Mouse (Mus musculus): ENCODE results near the gene S1pr4.
A peak's percentile ranks its signal among the peaks of the same experiment; 100 is the strongest.

Gene S1pr4

DNA sequence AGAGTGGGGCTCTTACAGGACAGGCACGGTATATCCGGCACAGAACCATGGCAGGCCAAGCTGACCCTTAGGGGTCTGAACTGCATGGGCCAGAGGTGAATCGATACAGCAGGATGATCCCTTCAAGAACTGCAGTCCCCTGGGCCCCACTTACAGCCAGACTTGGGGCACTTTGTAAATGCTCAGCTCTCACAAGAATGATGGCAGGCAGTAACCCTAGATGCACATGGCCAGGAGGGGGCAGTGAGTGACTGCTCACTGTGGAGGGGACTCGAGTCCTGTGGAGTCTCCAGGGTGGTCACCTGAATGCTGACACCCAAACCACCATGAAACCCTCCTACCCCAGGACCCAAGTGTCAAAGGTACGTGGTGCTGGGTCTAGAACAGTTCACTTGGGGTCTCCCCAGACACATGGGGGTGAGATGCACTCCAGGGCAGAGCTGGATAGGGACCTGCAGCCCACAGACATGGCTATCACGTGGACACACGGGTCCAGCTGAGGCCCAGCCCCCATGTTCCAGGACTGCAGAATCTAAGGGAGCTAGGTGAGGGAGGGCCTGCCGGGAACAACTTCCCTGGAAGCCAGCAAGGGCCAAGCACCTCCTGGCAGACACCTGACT is 6.2 kb downstream of the S1pr4 start:
- no peak for DNase-seq

- DNase-seq, result no peak
Observed at GRCm38 (mm10) chr10:81492606-81493240, 7.2 kb downstream of the S1pr4 start.

DNA sequence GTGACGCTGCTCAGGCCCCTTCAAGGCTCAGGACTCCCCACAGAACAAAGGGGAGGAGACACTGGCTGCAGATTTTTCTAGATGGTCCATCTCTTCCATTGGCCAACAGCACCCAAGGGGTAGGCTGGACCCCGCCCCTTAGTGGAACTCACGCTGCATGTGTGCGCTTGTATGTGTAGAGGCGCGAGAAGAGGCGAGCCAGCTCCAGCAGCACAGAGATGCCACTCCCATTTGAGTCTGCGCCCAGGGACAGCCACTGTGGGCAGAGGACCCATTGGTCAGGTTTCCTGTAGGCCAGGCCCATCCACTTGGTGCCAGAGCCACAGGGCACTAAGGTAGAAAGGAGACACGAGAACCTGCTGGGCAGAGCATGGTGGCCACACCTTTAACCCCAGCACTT is 8.9 kb downstream of the S1pr4 start:
- no peak for DNase-seq

- no peak for DNase-seq
Observed at GRCm38 (mm10) chr10:81489941-81490340, 10.0 kb downstream of the S1pr4 start.

- no peak for DNase-seq
Observed at GRCm38 (mm10) chr10:81488081-81488480, 11.9 kb downstream of the S1pr4 start.

DNA sequence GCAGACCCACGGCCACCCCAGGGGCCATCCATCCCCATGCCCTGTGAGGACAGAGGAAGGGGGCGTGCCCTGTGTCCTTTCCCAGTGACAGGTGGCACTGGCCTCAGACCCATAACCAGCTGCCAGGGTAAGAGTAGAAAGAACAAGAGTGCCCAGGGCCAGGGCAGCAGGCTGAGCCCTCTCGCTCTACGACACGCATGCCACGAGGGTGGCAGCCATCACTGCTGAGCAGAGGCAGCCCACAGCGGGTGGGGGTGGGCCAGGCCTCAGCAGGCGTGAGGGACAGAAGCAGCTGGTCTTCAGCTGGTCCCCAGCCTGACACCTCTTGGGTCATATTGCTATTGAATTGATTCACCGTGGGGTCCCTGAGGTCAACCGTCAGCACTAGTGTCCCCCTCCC is 13.4 kb downstream of the S1pr4 start:
- DNase-seq, result no peak

DNA sequence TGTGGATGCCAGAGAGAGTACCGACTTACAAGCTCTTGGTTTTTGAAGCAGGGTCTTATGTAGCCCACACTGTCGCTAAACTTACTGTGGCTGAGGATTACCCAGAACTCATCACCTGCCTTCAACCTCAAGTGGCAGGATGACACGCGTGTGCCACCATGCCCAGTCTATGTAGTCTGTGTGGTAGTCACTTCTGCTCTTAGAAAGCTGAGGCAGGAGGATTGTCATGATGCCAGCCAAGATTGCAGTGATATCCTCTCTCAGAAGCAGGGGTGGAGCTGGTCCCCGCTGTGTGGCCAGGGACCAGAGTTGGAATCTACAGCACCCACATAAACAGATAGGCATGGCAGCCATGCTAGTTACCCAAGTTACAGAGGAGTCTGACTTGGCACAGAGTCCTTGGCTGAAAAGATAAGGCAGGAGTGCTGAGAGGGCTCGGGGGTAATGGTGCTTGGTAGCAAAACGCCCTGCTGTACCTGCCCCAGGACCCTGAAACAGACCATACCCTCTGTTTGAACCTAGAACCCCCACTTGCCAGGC is 14.4 kb downstream of the S1pr4 start:
- no peak for DNase-seq

DNA sequence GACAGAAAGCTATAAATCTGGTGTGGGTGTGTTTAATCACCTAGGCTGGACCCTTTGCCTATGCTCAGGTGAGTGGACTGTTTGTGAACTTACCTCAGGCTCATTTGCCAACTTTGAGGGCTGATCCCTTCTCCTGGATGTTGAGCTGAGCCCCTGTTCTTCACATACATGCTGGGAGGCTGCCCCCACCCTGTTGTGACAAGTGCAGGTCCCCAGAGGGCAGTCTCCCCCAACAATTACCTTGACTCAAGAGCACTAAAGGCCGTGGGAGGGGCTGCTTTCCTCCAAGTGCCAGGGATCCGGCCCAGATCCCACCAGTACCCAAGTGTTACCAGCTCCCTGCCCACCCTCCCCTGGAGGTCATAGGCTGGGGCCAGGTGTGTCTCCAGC is 14.9 kb downstream of the S1pr4 start:
- DNase-seq, result no peak

DNA sequence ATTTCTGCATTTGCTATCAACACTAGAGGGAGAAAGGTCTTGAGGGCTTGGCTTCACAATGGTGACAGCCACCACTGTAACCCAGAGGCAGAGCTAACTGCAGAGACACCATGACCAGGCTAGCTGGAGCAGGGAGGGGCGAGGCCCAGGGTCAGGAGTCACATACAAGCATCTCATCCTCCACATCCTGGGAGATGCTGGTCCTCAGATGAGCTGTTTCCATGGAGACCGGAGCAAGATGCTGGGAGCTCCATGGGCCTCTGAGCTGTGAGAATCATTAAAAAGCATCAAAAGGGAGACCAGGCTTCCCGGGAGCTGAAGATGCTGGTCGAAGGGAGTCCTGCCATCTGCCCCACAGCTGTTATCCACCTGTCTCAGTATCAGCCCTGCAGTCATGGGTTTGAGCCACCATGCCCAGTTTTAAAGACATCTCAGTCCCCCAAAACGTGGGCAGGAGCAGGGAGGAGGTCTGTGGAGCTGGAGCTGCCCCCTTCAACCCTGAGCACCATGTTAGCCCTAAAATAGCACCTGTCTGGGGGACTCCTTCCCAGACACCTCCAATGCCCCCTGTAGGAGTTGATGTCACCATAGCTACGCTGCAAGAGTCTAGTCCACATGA is 15.4 kb downstream of the S1pr4 start:
- no peak for DNase-seq

GRCm38 (mm10) chr10:81483983-81484382 is 15.9 kb downstream of the S1pr4 start:
- peak; percentile 51 to 61 for DNase-seq

GRCm38 (mm10) chr10:81482533-81482889 is 17.4 kb downstream of the S1pr4 start, which contains the start of gene Celf5:
Gene Celf5 (minus strand): TSS chr10:81482709.
- DNase-seq, result peak; percentile 72 to 76

DNA sequence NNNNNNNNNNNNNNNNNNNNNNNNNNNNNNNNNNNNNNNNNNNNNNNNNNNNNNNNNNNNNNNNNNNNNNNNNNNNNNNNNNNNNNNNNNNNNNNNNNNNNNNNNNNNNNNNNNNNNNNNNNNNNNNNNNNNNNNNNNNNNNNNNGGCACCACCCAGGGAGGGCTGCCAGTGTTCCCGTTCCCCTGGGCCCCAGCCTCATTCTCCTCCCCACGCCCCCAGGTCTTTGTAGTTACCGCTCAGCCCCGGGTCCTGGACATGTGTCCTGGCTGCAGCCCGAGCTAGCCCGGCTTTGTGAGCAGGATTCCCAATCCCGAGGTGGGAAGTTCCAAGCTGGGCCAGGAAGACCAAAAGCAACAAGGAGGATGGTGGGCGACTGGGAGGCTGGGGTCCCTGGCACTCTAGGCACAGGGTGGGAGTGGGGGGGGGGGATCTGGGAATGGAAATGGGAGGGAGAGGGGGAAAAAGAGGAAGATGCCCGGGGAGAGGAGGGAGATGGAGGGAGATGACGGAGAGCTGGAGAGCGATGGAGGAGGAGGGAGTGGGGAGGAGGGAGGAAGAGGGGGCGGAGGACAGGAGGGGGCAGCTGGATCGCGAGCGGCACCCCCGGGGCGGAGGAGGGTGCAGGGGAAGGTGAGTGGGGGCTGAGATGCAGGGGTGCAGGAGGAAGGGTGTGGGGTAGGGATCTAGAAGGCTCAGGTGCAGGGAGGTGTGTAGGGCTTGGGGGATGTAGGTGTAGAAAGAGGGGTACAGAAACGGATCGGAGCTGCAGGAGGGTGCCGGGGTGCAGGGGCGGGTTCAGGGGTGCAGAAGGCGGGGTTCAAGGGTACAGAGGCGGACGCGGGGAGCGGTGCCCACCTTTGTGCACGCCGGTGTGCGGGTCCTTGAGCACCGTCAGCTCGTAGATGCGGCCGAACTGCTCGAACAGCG is 18.1 kb downstream of the S1pr4 start:
- no peak for DNase-seq

DNA sequence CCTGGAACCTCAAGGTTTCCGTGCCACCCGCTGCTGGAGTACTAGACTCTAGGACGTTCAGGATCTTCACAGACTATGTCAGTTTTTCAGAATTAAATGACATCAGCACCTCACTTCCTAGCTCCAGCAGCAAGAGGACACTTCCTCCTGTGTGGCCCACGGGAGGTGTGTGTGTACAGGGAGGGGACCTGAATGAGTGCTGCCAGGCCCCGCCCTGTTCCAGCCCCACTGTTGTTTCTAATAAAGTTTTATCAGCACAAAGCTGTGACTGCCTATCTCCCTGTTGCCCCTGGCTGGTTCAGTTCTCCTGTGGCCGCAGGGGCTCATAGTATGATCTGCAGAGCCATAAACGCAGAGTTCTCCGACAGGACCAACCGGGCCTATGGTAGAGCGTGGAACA is 25.5 kb downstream of the S1pr4 start:
- no peak for DNase-seq

- peak; percentile 56 to 62 for DNase-seq
Observed at GRCm38 (mm10) chr10:81473003-81473451, 26.9 kb downstream of the S1pr4 start.

DNA sequence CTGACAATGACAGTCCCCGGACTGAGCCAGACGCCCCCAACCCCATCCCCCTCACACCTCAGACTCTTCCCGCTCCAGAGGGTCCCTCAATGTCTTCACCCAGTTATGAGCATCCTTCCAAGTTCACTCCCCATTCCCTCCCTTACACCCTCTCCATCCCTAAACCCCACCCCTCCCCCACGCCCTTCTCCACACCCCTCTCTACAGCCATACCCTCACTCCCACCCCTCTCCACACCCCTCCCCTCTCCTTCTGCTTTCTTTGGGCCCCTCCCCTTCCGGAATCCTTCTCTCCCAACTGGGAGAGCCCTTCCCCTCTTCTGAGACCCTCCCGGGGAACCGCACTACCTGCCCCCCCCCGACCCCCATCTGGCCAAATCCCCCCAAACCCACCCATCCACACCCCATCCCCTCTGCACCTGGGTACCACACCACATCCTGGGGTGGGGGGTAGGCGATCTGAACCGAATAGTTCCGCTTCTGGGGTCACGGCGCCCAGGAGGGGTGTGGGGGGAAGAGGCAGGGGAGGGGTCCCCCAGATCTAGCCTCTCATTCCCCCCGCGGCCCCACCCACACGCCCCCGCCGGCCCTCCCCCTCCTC is 27.4 kb downstream of the S1pr4 start:
- no peak for DNase-seq

DNA sequence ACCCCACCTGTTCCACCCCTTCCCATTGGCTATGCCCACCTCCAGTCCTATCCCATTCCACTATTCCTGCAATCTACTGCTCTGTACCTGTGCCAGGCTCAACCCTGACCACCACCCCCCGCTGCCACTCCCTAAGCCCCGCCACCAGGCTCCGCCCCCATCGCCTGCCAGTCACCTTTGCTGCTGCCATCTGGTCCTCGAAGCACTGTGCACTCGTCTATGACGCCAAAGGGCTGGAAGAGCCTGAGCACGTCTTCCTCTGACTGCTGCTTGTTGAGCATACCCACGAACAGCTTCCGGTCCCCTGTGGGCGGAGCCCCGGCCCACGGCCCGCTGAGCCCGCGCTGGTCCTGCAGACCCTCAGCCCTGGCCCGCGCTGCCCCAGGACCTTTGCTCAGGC is 29.5 kb downstream of the S1pr4 start:
- DNase-seq, result no peak

DNA sequence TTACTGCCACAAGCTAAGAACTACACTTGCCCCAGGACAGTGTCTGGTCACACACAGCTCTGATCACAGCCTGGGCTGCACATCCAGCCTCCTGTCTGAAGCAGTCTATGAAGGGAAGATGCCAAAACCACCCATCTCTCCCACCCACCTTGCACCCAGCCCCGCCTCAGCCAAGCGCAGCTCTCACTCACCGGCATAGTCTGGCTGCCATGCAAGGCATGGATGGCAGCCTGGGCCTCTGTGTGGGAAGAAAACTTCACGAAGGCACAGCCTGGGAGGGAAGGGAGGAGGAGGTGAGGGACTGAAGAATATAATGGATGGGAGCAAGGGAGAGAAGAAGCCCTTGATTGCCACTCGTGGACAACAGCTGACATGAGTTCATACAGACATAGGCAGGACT is 30.7 kb downstream of the S1pr4 start:
- no peak for DNase-seq

DNA sequence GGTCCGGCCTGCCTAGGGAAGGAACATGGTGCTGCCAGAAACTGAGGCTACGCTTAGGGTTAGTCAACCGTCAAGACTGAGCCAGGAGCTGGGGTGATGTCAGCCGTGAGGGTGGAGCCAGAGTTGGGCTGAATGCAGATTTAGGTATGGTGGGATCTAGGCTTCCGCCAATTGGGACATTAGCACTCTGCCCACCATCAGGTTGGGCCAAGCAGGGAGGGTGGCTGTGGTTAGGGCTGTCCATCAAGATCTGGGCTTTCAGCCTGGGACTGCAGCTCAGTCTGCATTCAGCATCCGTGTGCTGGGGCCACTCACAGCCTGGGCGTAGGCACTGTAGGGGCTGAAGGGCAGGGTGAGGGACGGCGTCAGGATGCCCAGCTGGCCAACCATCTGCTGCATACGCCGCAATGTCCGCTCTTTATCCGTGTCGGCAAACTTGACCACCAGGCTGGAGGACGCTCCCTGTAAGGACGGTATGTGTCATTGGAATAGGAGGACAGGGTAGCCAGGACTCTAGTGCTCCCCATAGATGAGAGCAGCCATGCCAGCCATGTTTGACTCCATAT is 32.2 kb downstream of the S1pr4 start:
- peak in 1 of 2 experiments; percentile 48 for DNase-seq

GRCm38 (mm10) chr10:81466881-81467280 is 33.1 kb downstream of the S1pr4 start:
- DNase-seq, result peak in 1 of 2 experiments; percentile 5

GRCm38 (mm10) chr10:81466066-81466465 is 33.9 kb downstream of the S1pr4 start:
- peak in 1 of 2 experiments; percentile 1 for DNase-seq

- peak in 1 of 2 experiments; percentile 10 for DNase-seq
Observed at GRCm38 (mm10) chr10:81465265-81465645, 34.7 kb downstream of the S1pr4 start.

All from cerebellum, postnatal 36 days (tissue).